Mouse (Mus musculus): Measurements from ENCODE around the gene Pard3b. TPM values are rescaled to one million over a fixed set of nuclear protein-coding genes. Genes with fewer than 3 reads are reported as not detected.

The Pard3b gene
- polyA plus RNA-seq (2015; fragmentation: Nextera tagmentation; extraction: Ambion mirVana) = 23.2 and 27.4 TPM in 2 replicates

DNA sequence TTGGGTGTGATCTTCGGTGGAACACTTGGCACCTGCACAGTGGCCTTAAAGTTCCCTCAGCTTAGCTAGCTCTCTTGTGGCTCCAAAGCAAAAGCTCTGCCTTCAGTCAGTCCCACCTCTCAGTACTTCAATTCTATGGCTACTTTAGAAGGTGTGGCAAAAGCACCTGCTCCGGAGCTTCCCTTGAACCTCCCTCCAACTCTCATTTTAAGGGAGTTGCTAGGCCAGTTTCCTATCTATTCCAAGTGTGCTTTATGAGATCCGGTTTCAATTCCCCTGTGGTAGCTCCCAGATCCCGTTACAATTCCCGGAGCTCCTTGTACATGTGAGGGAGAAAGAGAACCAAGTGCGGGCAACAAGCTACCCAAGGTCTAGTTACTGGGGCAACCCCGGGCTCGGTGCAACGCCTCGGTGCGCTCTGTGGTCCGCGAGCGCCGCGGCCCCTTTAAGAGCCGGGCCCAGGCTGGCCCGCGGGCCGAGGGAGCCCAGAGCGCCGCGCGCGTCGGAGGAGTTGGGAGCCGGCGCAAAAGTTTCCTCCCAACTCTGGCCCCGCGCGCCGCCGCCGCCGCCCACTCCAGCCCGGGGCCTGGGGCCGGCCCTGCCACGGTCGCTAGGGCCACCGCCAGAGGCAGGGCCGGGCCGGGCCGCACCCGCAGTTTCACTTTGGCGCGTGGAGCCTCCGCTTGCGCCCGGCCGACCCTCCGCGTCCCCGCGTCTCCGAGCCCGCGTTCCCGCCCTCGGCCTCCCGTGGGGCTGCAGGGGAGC, at the start of gene Pard3b:
Gene Pard3b (plus strand): TSS at position 478 of the 765 bp plus-strand sequence.
- H3K4me1 ChIP-seq = peaks cover 7% of the 10 kb centered on the region; the same call in 1 of the 2 replicates
- peak within 1 kb of the TSS; percentile 86 for H3K9ac ChIP-seq
- H3K36me3 ChIP-seq = no peaks in the 10 kb centered on the region
- H3K27ac ChIP-seq (replicated peaks) = peak within 1 kb of the TSS; percentile 68
- no peaks in the 10 kb centered on the region for H3K9me3 ChIP-seq (replicated peaks)
- H3K27me3 ChIP-seq = no peaks in the 10 kb centered on the region
- under 1% methylated on average over 59 of the region's 60 CpGs for WGBS
- ATAC-seq (ENCODE audit: insufficient number of reproducible peaks, low FRiP score, low TSS enrichment, low read depth) = peak; percentile 92
- peak within 1 kb of the TSS; percentile 75 for H3K4me3 ChIP-seq (replicated peaks)
- H3K4me2 ChIP-seq (replicated peaks) = peak within 1 kb of the TSS; percentile 66

DNA sequence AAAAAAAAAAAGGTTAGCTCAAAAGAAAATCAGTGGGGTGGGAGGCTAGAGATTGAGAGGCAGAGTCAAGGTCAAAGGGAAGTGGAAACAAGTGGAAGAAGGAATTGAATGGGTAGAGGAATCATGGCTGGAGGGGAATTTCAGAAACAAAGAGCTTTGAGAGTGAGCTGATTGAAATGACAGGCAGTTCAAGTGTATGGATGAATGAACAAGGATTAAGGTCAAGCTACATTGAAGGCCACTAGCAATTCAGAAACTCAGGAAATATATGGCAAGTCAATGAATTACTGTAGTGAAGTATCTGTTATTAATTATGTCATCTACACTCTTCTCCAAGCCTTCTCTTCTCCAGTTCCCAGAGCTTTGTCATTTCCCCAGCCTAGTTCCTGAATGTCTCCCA, 22.4 kb upstream of the Pard3b start:
- Histone ChIP-seq H3K27me3 (no peaks in the 10 kb centered on the region), H3K36me3 (no peaks in the 10 kb centered on the region), H3K27ac (replicated peaks) (no peak overlapping the region), H3K9ac (no peak overlapping the region), H3K4me3 (replicated peaks) (no peak overlapping the region), H3K9me3 (replicated peaks) (no peaks in the 10 kb centered on the region), H3K4me1 (no peaks in the 10 kb centered on the region), H3K4me2 (replicated peaks) (no peak overlapping the region)
- ATAC-seq (ENCODE audit: insufficient number of reproducible peaks, low FRiP score, low TSS enrichment, low read depth) = no peak

DNA sequence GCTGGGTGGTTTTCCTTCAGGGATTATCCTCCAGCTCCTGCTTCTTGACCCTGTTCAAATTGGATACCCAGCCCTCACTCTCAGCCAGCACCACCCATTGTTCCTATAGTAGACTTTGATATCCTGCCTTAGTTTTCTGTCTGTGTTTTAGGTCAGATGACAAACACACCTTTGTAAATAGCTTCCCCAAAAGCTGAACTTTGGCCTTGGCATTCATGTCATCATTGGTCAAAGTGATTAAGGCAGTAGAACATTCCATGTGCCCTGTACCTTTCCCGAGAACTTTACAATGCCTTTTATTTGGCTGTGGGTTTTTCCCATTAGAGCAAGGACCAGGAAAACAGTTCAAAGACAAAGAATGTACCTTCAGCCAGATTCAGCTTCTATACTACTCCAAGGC, 18.0 kb upstream of the Pard3b start:
- no peaks in the 10 kb centered on the region for H3K9me3 ChIP-seq (replicated peaks)
- H3K4me1 ChIP-seq = no peaks in the 10 kb centered on the region
- H3K4me3 ChIP-seq (replicated peaks) = no peak overlapping the region
- no peak overlapping the region for H3K27ac ChIP-seq (replicated peaks)
- 83% methylated on average over 1 of the region's 1 CpGs for WGBS
- no peaks in the 10 kb centered on the region for H3K36me3 ChIP-seq
- ATAC-seq (ENCODE audit: insufficient number of reproducible peaks, low FRiP score, low TSS enrichment, low read depth) = no peak
- H3K27me3 ChIP-seq = no peaks in the 10 kb centered on the region
- H3K4me2 ChIP-seq (replicated peaks) = no peak overlapping the region
- H3K9ac ChIP-seq = no peak overlapping the region

DNA sequence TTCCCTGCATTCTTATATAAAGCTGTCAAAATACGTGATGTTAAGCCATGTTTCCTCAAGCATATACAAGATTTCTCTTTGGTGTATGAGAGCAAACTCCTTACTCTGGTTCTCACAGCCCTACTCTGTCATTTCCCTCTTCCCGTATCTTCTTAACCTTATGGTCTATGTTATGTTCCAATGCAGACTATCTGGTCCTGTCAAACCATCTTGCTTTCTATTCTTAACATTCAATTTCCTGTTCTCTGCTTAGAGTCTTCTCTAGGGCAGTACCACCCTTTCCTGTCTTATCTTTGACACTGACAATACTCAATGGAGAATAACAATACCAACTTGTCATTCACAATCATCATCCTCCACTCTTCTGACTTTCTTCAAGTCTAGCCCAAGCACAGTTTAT, 8.8 kb upstream of the Pard3b start:
- WGBS = 84% methylated on average over 2 of the region's 2 CpGs
- no peak for ATAC-seq (ENCODE audit: insufficient number of reproducible peaks, low FRiP score, low TSS enrichment, low read depth)

DNA sequence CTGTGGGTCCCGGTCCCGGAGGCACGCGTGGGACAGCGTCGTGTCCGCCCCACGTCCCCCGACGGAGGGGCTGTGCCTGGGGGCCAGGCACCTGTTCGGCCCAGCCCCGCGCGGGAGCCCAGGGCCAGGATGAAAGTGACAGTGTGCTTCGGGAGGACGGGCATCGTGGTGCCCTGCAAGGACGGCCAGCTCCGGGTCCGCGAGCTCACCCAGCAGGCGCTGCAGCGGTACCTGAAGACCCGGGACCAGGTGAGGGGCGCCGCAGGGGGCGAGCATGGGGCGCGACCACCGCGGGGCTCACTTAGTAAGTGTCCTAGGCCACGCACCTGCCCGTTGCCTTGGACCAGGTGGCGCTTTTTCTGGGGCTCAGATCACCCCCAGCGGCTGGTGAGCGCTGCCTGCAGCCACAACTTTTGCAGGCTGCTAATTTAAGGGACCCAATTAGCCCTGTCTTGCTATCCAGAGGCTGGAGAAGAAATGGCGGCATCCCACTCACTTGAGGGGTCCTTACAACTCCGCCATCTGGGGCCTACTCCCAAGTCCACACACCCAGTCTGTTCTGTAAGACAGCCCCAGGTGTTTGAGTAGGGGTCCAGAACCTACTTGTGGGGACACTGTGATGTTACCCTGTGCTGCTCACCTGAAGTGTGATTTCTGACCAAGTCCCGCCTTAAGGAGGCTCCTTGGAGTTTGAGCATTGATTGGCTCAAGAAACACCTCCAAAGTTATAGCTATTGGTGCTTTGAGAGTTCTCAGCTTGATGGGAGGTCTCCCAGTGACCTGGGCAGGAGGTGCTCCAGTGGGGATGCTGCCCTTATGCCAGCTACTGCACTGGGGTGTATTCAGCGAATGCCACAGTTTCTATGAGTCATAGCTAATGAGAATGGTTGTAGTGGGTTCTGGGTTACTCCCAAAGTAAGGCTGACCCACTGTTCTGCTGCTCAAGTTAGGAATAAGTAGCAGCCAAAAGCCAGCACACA, 780 bp downstream of the Pard3b start:
- Histone ChIP-seq H3K4me3 (replicated peaks) (peak overlapping the region; percentile 75), H3K4me2 (replicated peaks) (peak overlapping the region; percentile 66), H3K4me1 (peaks cover 7% of the 10 kb centered on the region; the same call in 1 of the 2 replicates), H3K36me3 (no peaks in the 10 kb centered on the region), H3K27ac (replicated peaks) (peak overlapping the region; percentile 68), H3K27me3 (no peaks in the 10 kb centered on the region), H3K9ac (peak overlapping the region; percentile 86), H3K9me3 (replicated peaks) (no peaks in the 10 kb centered on the region)
- 4% methylated on average over 39 of the region's 40 CpGs for WGBS
- peak; percentile 72 for ATAC-seq (ENCODE audit: insufficient number of reproducible peaks, low FRiP score, low TSS enrichment, low read depth)

More for the DNA sequence above, 8.8 kb upstream of the Pard3b start:
- Histone ChIP-seq H3K4me1 (no peaks in the 10 kb centered on the region), H3K4me3 (replicated peaks) (no peak overlapping the region), H3K9ac (no peak overlapping the region), H3K9me3 (replicated peaks) (no peaks in the 10 kb centered on the region), H3K4me2 (replicated peaks) (no peak overlapping the region), H3K27me3 (no peaks in the 10 kb centered on the region), H3K36me3 (no peaks in the 10 kb centered on the region), H3K27ac (replicated peaks) (no peak overlapping the region)

DNA sequence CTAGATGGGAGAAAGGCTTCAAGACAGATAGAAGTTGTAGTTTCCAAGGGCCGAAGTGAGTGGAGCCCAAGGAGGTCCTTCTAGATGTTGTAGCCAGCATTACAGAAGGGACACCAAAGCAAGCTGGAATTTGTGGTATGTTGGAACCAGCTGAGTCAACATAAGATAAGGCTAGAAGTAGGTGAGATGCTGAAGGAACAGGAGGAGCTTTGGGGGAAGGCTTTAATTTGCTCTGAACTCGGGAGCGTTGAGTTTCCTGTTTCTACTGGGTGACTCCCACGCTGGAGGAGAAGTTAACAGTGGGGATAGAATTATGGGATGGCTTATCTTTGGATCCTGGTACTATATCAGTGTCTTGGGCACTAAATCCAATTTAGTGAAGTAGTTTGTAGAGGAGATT, 3.3 kb downstream of the Pard3b start:
- Histone ChIP-seq H3K27me3 (no peaks in the 10 kb centered on the region), H3K4me1 (peaks cover 7% of the 10 kb centered on the region; the same call in 1 of the 2 replicates), H3K27ac (replicated peaks) (no peak overlapping the region), H3K9me3 (replicated peaks) (no peaks in the 10 kb centered on the region), H3K36me3 (no peaks in the 10 kb centered on the region), H3K4me3 (replicated peaks) (no peak overlapping the region), H3K4me2 (replicated peaks) (no peak overlapping the region), H3K9ac (no peak overlapping the region)
- no peak for ATAC-seq (ENCODE audit: insufficient number of reproducible peaks, low FRiP score, low TSS enrichment, low read depth)
- 55% methylated on average over 4 of the region's 4 CpGs for WGBS

DNA sequence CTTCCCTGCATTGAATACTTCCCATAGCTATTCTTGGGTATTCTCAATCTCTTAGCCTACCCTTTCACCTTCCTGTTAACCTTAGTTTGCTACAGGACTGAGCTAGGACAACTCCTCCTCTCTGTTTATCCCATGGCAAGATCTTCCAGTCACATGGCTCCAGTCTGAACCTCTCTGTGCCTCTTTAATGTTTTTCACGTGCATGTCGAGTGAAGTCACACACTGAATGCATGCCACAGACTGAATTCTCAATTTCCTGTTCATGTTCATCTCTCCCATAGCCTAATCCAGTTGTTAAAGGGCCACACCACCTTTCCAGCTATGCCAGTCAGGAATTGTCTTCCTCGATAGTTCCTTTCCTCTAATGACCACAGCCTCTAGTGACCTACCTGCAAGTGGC, 6.4 kb downstream of the Pard3b start:
- Histone ChIP-seq H3K9me3 (replicated peaks) (no peaks in the 10 kb centered on the region), H3K27ac (replicated peaks) (no peak overlapping the region), H3K9ac (no peak overlapping the region), H3K4me2 (replicated peaks) (no peak overlapping the region), H3K27me3 (no peaks in the 10 kb centered on the region), H3K4me1 (no peaks in the 10 kb centered on the region), H3K36me3 (no peaks in the 10 kb centered on the region), H3K4me3 (replicated peaks) (no peak overlapping the region)
- WGBS = 45% methylated on average over 3 of the region's 3 CpGs
- ATAC-seq (ENCODE audit: insufficient number of reproducible peaks, low FRiP score, low TSS enrichment, low read depth) = no peak

DNA sequence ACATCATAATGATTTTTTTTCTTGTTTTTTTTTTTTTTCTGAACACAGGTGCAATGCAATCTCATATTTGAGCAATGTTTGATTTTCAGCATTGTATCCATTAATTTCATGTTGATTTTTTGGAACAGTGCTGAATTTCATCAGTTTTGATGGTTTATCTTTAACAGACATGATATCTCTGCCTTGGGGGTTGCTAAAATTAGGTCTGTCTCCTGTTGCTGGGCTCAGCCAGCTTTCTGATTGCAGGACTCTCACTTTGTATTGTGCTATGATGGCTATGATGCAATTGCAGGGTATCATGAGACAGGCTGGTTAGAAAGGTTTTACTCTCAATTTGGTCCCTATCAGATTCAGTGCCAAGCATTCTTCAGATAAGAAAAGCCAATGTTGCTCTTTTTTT, 11.3 kb downstream of the Pard3b start:
- Histone ChIP-seq H3K9ac (no peak overlapping the region), H3K36me3 (no peaks in the 10 kb centered on the region), H3K27ac (replicated peaks) (no peak overlapping the region), H3K27me3 (no peaks in the 10 kb centered on the region), H3K4me3 (replicated peaks) (no peak overlapping the region), H3K4me1 (no peaks in the 10 kb centered on the region), H3K4me2 (replicated peaks) (no peak overlapping the region), H3K9me3 (replicated peaks) (no peaks in the 10 kb centered on the region)
- ATAC-seq (ENCODE audit: insufficient number of reproducible peaks, low FRiP score, low TSS enrichment, low read depth) = no peak

DNA sequence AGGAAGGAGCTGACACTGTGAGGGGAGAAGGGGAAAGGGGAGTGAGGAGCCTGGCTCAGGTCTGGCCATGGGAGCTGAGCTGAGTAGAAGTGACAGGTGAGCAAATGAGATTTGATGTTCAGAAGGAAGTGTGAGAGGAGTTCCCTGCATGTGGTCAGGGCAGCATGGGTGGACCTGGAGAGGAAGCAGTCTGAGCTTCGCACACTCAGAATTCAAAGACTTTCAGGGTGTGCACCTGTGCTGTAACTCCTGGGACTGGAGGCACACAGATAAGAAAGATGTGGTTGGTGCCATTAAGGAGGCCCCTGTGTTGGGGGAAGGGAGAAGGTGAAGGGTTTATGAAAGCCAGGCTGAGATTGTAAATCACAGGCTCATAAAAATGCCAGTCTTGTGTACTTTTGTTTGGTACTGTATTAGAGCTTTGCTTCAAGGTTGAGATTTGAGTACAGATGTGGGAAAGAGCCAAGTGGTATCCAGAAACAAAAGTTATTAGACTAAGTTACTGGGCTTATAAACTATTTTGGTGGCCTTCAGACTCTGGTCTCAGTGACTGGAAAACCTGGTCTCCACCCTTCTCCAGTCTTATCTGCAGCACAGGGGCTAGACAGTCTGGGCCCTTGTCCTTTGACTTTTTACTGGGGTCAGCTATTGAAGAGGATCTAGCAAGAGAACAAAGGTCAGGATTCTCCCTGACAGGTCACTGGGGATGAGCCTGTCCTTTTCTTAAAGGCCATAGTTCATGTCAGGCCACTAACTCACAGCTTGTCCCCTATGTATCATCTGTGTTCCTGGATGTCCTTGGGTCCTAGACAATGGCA, 13.0 kb downstream of the Pard3b start:
- WGBS = 77% methylated on average over 1 of the region's 1 CpGs
- Histone ChIP-seq H3K4me3 (replicated peaks) (no peak overlapping the region), H3K9ac (no peak overlapping the region), H3K27me3 (no peaks in the 10 kb centered on the region), H3K27ac (replicated peaks) (no peak overlapping the region), H3K4me2 (replicated peaks) (no peak overlapping the region), H3K9me3 (replicated peaks) (no peaks in the 10 kb centered on the region), H3K36me3 (no peaks in the 10 kb centered on the region), H3K4me1 (no peaks in the 10 kb centered on the region)
- ATAC-seq (ENCODE audit: insufficient number of reproducible peaks, low FRiP score, low TSS enrichment, low read depth) = no peak

DNA sequence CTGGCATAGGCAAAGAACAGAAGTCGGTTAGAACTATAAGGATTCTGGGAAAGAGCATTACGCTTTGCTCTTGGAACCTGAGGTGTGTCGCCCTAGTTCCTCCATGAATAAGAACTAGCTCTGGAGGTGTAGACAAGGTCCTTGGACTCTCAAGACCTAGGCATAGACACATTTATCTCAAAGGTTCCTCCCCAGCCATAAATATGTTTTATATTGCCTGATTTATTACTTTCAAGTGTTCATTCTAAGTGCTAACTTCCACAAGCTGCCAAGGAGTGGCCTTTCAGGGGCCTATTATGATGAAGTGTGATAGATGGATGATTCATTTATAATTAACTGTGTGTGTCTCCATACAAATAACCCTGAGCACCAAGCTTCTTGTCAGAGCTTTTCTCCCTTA, 19.1 kb downstream of the Pard3b start:
- no peaks in the 10 kb centered on the region for H3K36me3 ChIP-seq
- H3K4me2 ChIP-seq (replicated peaks) = no peak overlapping the region
- ATAC-seq (ENCODE audit: insufficient number of reproducible peaks, low FRiP score, low TSS enrichment, low read depth) = no peak
- H3K9ac ChIP-seq = no peak overlapping the region
- no peak overlapping the region for H3K4me3 ChIP-seq (replicated peaks)
- H3K27ac ChIP-seq (replicated peaks) = no peak overlapping the region
- H3K4me1 ChIP-seq = no peaks in the 10 kb centered on the region
- WGBS = 95% methylated on average over 3 of the region's 3 CpGs
- H3K27me3 ChIP-seq = no peaks in the 10 kb centered on the region
- no peaks in the 10 kb centered on the region for H3K9me3 ChIP-seq (replicated peaks)

DNA sequence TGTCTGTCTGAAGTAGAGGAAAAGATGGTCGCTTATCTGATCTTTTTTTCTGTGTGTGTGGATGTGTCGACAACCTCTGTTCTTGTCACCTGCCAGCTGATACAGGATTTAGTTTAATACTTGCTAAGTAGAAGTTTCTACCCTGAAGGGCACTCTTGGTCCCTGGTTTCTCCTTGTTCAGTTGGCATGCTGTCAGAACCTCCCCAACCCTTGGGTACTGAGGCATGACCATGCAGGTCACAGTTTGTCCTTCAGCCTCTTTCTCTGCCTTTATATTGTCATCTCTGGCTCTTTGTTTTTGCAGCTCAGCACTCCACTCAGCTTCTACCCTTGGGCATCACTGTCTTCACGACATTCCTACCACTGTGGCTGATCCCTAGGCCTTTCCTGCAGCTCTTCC, 21.3 kb downstream of the Pard3b start:
- WGBS = 69% methylated on average over 3 of the region's 3 CpGs
- Histone ChIP-seq H3K4me1 (no peaks in the 10 kb centered on the region), H3K4me3 (replicated peaks) (no peak overlapping the region), H3K9ac (no peak overlapping the region), H3K27me3 (no peaks in the 10 kb centered on the region), H3K36me3 (no peaks in the 10 kb centered on the region), H3K9me3 (replicated peaks) (no peaks in the 10 kb centered on the region), H3K4me2 (replicated peaks) (no peak overlapping the region), H3K27ac (replicated peaks) (no peak overlapping the region)
- ATAC-seq (ENCODE audit: insufficient number of reproducible peaks, low FRiP score, low TSS enrichment, low read depth) = no peak
